Mouse (Mus musculus): Measurements from ENCODE around the gene Cpa4. TPM values are rescaled to one million over a fixed set of nuclear protein-coding genes. Genes with fewer than 3 reads are reported as not detected.
A peak's percentile ranks its signal among the peaks of the same experiment; 100 is the strongest.

The Cpa4 gene
- total RNA-seq, 2 experiments from 2014 or later: 0.15 to 0.19 TPM

- DNase-seq (ENCODE audit: low spot score in 2 of 2): no peak
- intact Hi-C loops (cut with DNase I): loop anchor here (5.0 kb wide), 1 partner anchor 45 kb away; no protein-coding TSS in a partner anchor
These were observed 49.1 kb downstream of the Cpa4 start for GRCm38 (mm10) chr6:30617020-30617958.

GRCm38 (mm10) chr6:30617959-30618590 lies 49.9 kb downstream of the Cpa4 start:
- intact Hi-C loops (cut with DNase I): loop anchor here (5.0 kb wide), 1 partner anchor 46 kb away; no protein-coding TSS in a partner anchor
- peak; percentile 70 to 86 for DNase-seq (ENCODE audit: low spot score in 2 of 2)

- intact Hi-C loops (cut with DNase I): loop anchor here (5.0 kb wide), 1 partner anchor 46 kb away; no protein-coding TSS in a partner anchor
- DNase-seq (ENCODE audit: low spot score in 2 of 2): no peak
These were observed 50.6 kb downstream of the Cpa4 start for GRCm38 (mm10) chr6:30618735-30619134.

GRCm38 (mm10) chr6:30619606-30620005 lies 51.4 kb downstream of the Cpa4 start:
- no peak for DNase-seq (ENCODE audit: low spot score in 2 of 2)
- intact Hi-C loops (cut with DNase I): loop anchor here (5.0 kb wide), 1 partner anchor 47 kb away; no protein-coding TSS in a partner anchor

- intact Hi-C loops (cut with DNase I): no loop called here
- DNase-seq (ENCODE audit: low spot score in 2 of 2): no peak
These were observed 52.4 kb downstream of the Cpa4 start for GRCm38 (mm10) chr6:30620591-30620990.

GRCm38 (mm10) chr6:30620994-30621393 lies 52.8 kb downstream of the Cpa4 start:
- intact Hi-C loops (cut with DNase I): no loop called here
- no peak for DNase-seq (ENCODE audit: low spot score in 2 of 2)

- intact Hi-C loops (cut with DNase I): no loop called here
- DNase-seq (ENCODE audit: low spot score in 2 of 2): no peak
These were observed 53.8 kb downstream of the Cpa4 start for GRCm38 (mm10) chr6:30621986-30622389.

- intact Hi-C loops (cut with DNase I): no loop called here
- no peak for DNase-seq (ENCODE audit: low spot score in 2 of 2)
These were observed 56.6 kb downstream of the Cpa4 start for GRCm38 (mm10) chr6:30624763-30625162.

GRCm38 (mm10) chr6:30628152-30628551 lies 60.0 kb downstream of the Cpa4 start:
- intact Hi-C loops (cut with DNase I): no loop called here
- peak; percentile 47 to 63 for DNase-seq (ENCODE audit: low spot score in 2 of 2)

- intact Hi-C loops (cut with DNase I): no loop called here
- no peak for DNase-seq (ENCODE audit: low spot score in 2 of 2)
These were observed 61.8 kb downstream of the Cpa4 start for GRCm38 (mm10) chr6:30629989-30630388.

GRCm38 (mm10) chr6:30635361-30635862 lies 67.2 kb downstream of the Cpa4 start:
- intact Hi-C loops (cut with DNase I): no loop called here
- no peak for DNase-seq (ENCODE audit: low spot score in 2 of 2)

GRCm38 (mm10) chr6:30636186-30636842 lies 68.1 kb downstream of the Cpa4 start:
- intact Hi-C loops (cut with DNase I): no loop called here
- DNase-seq (ENCODE audit: low spot score in 2 of 2): no peak

- intact Hi-C loops (cut with DNase I): no loop called here
- no peak for DNase-seq (ENCODE audit: low spot score in 2 of 2)
These were observed 70.6 kb downstream of the Cpa4 start, which contains the start of gene Cpa1 for GRCm38 (mm10) chr6:30638674-30639268. TSS of gene Cpa1 (plus strand) at chr6:30639218.

Other genes starting within 250 kb of the Cpa4 start
- 10 to 100 TPM; 22.0 to 24.9 TPM for gene Zc3hc1, start 177.3 kb upstream of the Cpa4 start, total RNA-seq (2021)
- 100 to 1,000 TPM; 135 to 138 TPM for gene Klhdc10, start 166.5 kb upstream of the Cpa4 start, total RNA-seq (2021)
- gene Tmem209, start 58.6 kb upstream of the Cpa4 start, total RNA-seq (2021): 10 to 100 TPM; 16.1 to 16.4 TPM
- 1 to 10 TPM in 1 of 2 experiments, under 1 TPM in 1; 0.25 to 1.3 TPM for gene Ssmem1, start 58.5 kb upstream of the Cpa4 start, total RNA-seq (2021)
- gene Cpa2, start 26.8 kb upstream of the Cpa4 start, total RNA-seq (2021): 1 to 10 TPM; 2.1 to 3.3 TPM
- gene Cpa5, start 42.6 kb downstream of the Cpa4 start, total RNA-seq (2021): not detected
- not detected for gene Cpa1, start 70.8 kb downstream of the Cpa4 start, total RNA-seq (2021)
- 1 to 10 TPM; 7.2 to 7.4 TPM for gene Cep41, start 125.4 kb downstream of the Cpa4 start, total RNA-seq (2021)
- 100 to 1,000 TPM; 115 to 130 TPM for gene Mest, start 155.2 kb downstream of the Cpa4 start, total RNA-seq (2021)

All from left cerebral cortex, postnatal 14 days (tissue).